Mouse (Mus musculus) CH12.LX (cell line): ENCODE measurements around the gene Galr2.
A peak's percentile ranks its signal among the peaks of the same experiment; 100 is the strongest.
"Not testable (repeated sequence)": the region's sequence is repeated elsewhere in the genome, so short reads cannot be mapped to it uniquely, and the experiment has no call there.

ENCODE experiments used
- CTCF ChIP-seq, 2 experiments: IDR thresholded peaks in 1 of 2; conservative IDR thresholded peaks in 1 of 2; 2 replicates each; pipeline ENCODE4 v1.5.1; 2011 to 2012; ENCODE audit warnings: low read depth in 2 of 2, low read length in 2 of 2, improper control_type of control experiment in 1 of 2, inconsistent platforms in 1 of 2, mild to moderate bottlenecking in 1 of 2, moderate library complexity in 1 of 2
- EP300 ChIP-seq: IDR thresholded peaks from 2 replicates; pipeline ENCODE4 v1.6.1; 2011; ENCODE audit warnings: low read length, improper control_type of control experiment
- MAFK ChIP-seq: IDR thresholded peaks from 2 replicates; pipeline ENCODE4 v1.6.1; 2011; ENCODE audit warnings: low read length, improper control_type of control experiment; ENCODE audit not compliant: insufficient replicate concordance
- MAZ ChIP-seq: IDR thresholded peaks from 2 replicates; pipeline ENCODE4 v1.6.1; 2012; ENCODE audit warnings: low read depth, mild to moderate bottlenecking, inconsistent platforms, low read length, improper control_type of control experiment, moderate library complexity
- MXI1 ChIP-seq: IDR thresholded peaks from 2 replicates; pipeline ENCODE4 v1.6.1; 2011; ENCODE audit warnings: mild to moderate bottlenecking, low read depth, low read length, improper control_type of control experiment
- POLR2A ChIP-seq: IDR thresholded peaks from 2 replicates; pipeline ENCODE4 v1.6.1; 2011; ENCODE audit warnings: low read depth, mild to moderate bottlenecking, improper control_type of control experiment, low read length
- SIN3A ChIP-seq: IDR thresholded peaks from 2 replicates; pipeline ENCODE4 v1.6.1; 2012; ENCODE audit warnings: low read length, improper control_type of control experiment, inconsistent platforms
- TBP ChIP-seq: conservative IDR thresholded peaks from 2 replicates; pipeline ENCODE4 v1.6.1; 2011; ENCODE audit warnings: low read depth, low read length, improper control_type of control experiment

- not testable (repeated sequence) for TF ChIP-seq EP300; CTCF (conservative IDR thresholded peaks at IDR 0.05 in 1 of 2, IDR thresholded peaks at IDR 0.05 in 1 of 2; ENCODE audit: low read depth in 2 of 2, low read length in 2 of 2); MXI1; POLR2A; SIN3A; MAFK; MAZ
- peak; percentile 37; the same call in 1 of the 2 replicates for TF ChIP-seq TBP
Measured at GRCm38 (mm10) chr11:116277184-116277583, 3.6 kb upstream of the Galr2 start.
